Mouse (Mus musculus): ENCODE measurements at regions not wholly inside any gene's neighbourhood (a gene's known extent, or its start where the extent isn't known, plus 50 kb on each side); places are given as distances from the start of the nearest gene placed in this dataset.

GRCm38 (mm10) chr13:110968507-110968905 is 286.3 kb upstream of the Actbl2 start:
- TF ChIP-seq POLR2A (IDR thresholded peaks at IDR 0.05; ENCODE audit: borderline replicate concordance, insufficient read depth, low read length) (no peak), CTCF (IDR thresholded peaks at IDR 0.05; ENCODE audit: borderline replicate concordance, insufficient read depth, low read depth, low read length) (peak; percentile 23; the same call in 1 of the 2 replicates)
